Mouse (Mus musculus) v-Abl transformed pro-B cells (cell line): Measurements from ENCODE around the gene Gm20388.
"Not testable (repeated sequence)": the region's sequence is repeated elsewhere in the genome, so short reads cannot be mapped to it uniquely, and the experiment has no call there.

Experiments used
- in situ Hi-C, 2 experiments: fragments of 400-800 bp; cut with MboI; formaldehyde crosslinking; loops; one replicate each; pipeline ENCODE4 v1.15.1; 2025; ENCODE audit not compliant: unreplicated experiment in 2 of 2

Gm20388 gene

DNA sequence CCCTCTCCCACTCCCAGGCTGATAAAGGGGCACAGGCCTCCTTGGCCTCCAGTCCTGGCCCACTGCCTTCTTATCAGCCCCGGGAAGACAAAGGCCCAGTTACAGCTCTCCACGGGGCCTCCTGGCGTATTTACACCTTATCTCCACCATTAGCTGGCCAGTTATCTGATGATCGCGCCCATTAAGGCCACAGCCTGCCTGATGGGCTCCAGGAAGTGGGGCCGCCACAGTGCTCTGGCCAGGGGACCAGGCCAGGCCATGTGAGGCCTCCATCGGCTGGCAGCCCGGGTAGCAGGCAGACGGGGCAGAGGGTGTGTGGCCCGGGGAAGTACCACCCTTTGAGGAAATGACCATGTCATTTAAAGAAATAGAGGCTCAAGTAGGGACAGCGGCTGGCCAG, 2412.2 kb downstream of the Gm20388 start:
- in situ Hi-C loops, result no loop called here

DNA sequence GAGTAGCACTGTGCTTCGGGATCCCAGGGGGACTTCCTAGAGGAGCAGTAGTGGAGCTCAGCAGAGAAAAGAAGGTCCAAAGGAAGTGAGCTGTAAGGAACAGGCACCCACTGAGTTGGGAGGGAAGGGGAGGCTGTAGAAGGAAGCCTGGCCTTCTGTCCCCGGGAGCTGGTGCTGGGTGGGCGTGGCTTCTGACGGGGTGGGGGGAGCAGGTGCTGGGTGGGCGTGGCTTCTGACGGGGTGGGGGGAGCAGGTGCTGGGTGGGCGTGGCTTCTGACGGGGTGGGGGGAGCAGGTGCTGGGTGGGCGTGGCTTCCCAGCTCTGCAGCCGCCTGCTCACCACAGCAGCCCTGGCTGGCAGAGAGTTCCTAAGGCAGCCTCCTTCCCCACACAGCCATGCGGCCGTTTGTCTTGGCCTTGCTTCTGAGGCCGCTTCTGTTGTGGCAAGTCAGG, 2413.3 kb downstream of the Gm20388 start:
- in situ Hi-C loops, result not testable (repeated sequence)

DNA sequence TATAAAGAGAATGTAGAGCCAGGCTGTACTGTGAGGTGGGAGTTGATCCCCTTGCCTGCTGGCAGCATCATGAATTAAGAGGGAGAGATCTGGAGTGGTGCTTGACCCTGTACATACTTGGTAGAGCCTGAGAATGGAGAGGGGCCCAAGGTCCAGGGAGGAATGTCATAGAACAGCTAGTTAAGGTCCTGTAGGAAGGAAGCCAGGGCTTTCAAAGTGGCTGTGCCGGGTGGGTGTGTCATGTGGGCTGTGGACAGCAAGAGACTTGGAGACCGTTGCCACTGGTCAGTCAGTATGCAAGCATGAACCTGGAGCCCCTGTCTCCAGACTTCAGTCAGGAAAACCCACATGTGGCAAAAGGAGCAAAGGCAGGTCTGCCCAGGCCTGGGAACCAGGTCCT, 2414.6 kb downstream of the Gm20388 start:
- in situ Hi-C loops, result no loop called here

DNA sequence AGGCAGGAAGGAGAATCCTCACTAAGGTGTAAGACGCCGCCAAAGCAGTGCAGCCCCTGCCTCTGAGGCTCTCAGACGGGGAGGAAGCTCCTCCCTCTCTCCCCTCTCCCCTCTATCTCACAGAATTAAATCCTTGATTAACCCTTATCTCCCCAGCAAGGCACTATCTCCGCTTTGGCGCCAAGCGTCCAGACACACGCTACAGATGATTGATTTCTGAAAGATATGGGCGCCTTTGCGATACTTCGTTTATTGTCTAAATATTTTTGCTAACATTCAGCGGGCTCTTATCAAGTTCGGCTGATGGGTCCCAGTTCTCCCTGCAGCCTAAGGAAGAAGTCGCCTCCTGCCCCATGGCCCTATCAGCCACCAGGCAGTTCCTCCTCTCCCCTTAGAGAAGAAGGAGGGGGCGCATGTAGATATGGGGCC, 2415.5 kb downstream of the Gm20388 start:
- in situ Hi-C loops, result no loop called here

DNA sequence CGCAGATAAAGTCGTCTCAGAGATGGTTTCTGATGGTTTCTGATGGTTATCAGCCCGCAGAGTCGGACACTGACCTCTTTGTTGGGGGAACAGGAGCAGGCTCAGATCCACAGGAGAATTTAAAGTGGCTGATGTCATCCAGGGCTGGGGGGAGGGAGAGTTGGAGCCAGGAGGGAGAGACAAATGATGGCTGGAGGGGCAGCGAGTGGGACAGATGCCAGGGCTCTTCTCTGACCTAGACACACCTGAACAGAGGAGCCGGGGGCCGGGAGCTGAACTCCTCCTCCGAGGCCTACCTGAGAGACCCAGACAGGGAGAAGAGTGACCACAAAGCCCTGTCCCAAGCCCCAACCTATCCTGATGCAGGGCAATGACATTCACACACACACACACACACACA, 2418.4 kb downstream of the Gm20388 start:
- in situ Hi-C loops, result no loop called here

DNA sequence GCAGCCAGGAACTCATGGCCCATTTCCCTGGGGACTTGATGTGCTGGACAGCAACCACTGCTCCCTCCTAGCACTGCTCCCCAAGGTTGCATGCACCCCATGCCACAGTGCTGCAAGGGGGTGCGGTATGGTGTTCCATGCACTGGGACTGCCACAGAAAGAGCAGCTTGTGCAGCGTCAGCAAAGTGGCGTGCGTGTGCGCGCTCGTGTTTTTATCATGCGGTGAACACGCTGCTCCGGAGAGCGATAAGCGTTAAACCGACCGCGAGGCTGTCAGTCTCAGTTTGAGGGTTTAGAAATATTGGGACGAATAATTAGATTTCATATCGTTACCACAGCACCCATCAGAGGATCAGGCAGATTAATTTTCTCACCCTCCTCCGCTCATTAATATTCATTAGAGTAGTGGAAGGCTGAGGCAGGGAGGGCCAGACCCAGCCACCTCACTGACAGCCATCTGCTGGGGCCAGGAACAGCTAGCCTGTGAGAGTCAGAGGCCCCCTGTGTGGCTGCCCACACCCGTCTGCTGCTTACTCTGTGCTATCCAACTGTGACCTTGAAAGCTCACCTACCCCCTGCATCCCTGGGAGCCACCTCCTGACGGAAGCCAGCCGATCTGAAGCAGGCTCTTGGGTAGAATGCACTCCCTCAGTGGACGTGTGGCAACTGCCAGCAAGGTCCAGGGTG, 2419.1 kb downstream of the Gm20388 start:
- in situ Hi-C loops, result loop anchor here (5.0 to 10.0 kb wide), 4 partner anchors 38 to 165 kb away; no protein-coding TSS in a partner anchor

DNA sequence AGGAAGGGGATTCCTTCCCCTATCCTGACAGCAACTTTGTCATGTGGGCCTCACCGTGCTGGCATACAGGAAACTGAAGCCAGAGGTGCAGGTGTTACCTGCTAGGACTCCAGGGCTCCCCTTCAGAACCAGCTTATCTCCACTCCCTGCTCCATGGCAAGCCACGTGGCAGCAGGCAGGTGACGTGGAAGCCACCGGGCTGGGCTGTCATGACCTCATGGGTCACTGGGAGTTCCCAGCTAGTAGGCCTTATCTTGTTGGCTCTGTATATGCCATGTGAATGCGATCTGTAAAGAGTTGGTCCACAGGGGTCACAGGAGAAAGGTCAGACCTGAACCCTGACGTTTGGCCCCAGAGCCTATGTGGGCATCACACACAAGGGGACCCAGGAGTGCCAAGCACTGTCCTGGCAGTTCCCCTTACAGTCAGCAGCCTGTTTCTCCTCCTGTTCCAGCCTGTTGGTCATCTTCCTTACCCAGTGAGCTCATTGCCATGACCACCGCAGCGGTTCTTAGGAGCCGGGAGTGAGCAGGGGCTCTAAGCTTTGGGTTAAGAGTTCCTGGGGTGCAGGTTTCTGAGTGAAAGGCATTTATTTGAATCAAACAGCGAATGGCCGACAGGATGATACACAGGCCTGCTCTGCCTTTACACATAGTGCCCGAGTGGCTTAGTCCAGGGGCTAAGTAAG, 2419.9 kb downstream of the Gm20388 start:
- in situ Hi-C loops, result loop anchor here (5.0 to 10.0 kb wide), 4 partner anchors 37 to 166 kb away; no protein-coding TSS in a partner anchor

DNA sequence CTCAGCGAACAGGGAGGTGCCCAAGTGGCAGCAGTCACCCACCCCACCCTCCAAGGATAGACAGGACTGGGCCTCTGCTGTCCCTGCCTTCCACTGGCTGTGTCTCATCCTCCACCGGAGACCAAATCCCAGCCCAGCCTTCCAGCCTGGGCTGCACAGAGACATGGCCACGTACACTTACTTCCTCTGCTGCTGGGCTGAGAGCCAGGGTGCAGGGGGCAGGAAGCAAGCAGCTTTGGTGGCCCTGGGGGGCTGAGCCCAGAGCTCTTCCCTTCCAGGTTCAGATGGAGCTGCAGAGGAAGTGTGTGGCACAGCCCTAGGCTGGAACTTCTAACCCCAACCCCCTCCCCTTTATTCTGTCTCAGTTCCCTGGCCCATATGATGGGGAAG, 2420.5 kb downstream of the Gm20388 start:
- in situ Hi-C loops, result loop anchor here (5.0 to 10.0 kb wide), 4 partner anchors 36 to 166 kb away; no protein-coding TSS in a partner anchor

DNA sequence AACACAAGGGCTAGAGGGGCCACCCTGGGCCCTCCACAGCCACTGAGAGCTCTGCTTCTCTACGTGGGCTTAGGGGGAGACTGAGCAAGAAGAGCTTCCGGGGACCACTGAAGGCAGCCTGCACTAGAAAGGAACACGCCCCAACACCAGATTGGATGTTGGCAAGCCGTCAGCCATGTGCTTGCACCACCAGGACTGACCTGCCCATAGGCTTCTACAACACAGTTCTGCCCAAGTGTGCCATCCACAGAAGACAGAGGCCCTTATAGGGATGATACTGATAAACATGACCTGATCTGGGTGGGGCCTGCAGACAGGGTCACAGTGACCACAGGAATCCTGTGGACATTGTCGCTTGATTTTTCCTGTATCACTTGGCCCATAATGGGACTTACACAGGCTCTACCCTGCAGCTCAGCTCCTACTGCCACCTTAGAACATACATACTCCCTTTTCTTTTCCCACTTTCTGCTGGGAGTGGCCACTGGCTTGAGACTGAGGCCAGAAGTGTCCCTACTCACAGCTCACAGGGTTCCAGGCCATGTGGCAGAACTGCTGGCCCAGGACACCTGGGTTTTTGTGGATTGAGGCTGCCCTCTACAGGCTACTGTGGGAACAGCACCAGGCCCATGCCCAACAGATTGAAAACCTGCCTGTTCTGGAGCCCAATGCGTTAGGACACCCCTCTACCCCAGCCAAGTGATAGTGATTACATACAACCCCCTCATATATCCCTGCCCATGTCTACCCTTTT, 2422.3 kb downstream of the Gm20388 start:
- in situ Hi-C loops, result loop anchor here (5.0 to 10.0 kb wide), 4 partner anchors 34 to 168 kb away; no protein-coding TSS in a partner anchor

DNA sequence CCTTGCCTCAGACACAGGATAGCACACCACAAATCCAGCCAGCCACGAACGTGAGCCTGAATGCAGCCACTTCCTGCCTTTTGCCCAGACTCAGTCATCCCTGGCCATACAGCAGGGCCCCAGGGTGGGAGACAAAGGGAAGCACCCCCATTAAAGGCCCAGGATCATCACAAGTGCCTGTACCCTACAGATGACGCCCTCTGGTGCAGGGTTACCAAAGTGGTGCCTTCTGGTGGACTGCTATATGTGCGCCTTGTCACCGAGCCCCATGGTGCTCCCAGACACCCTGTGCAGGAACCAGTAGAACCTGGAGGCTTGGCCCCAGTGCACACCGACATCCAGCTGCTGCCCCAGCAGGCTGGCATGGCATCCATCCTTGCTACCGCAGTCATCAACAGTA, 2422.9 kb downstream of the Gm20388 start:
- in situ Hi-C loops, result loop anchor here (5.0 to 10.0 kb wide), 4 partner anchors 34 to 169 kb away; no protein-coding TSS in a partner anchor

DNA sequence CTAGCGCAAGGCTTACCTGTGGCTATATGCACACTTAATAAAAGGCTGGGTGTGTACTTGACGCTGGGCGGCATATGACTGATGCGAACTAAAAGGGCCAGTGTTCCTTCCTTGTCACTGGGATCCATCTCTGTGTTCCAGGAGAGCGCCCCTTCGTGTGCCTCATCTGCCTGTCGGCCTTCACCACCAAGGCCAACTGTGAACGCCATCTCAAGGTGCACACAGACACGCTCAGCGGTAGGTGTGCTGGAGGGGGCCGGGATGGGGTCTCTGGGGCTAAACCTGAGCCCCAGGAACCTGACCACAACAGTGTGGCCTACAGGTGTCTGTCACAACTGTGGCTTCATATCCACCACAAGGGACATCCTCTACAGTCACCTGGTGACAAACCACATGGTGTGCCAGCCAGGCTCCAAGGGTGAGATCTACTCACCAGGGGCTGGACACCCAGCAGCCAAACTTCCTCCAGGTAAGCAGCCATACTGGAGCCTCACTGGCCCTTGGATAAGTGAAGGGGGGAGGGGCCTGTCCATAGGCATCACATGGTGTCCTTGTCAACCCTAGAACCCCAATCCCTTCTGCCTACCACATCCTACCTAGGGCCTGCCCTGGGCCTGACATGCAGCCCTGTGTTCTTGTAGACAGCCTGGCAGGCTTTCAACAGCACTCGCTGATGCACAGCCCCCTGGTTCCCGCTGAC, 2424.3 kb downstream of the Gm20388 start:
- in situ Hi-C loops, result loop anchor here (5.0 to 10.0 kb wide), 4 partner anchors 32 to 170 kb away; no protein-coding TSS in a partner anchor

DNA sequence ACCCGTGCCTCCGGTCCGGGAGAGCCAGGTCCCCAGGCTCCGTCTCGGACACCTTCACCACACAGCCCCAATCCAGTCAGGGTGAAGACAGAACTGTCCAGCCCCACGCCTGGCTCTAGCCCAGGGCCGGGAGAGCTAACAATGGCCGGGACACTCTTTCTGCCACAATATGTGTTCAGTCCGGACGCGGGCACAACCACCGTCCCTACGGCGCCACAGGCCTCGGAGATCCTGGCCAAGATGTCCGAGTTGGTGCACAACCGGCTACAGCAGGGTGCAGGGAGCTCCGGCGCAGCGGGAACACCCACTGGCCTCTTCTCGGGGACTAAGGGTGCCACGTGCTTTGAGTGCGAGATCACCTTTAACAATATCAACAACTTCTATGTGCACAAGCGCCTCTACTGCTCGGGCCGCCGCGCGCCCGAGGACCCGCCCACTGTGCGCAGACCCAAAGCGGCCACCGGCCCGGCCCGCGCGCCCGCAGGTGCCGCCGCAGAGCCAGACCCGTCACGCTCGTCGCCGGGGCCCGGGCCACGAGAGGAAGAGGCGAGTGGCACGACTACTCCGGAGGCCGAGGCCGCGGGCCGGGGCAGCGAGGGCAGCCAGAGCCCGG, 2425.1 kb downstream of the Gm20388 start:
- in situ Hi-C loops, result loop anchor here in 1 of 2 experiments (10.0 kb wide), 1 partner anchor 171 kb away; no protein-coding TSS in a partner anchor

DNA sequence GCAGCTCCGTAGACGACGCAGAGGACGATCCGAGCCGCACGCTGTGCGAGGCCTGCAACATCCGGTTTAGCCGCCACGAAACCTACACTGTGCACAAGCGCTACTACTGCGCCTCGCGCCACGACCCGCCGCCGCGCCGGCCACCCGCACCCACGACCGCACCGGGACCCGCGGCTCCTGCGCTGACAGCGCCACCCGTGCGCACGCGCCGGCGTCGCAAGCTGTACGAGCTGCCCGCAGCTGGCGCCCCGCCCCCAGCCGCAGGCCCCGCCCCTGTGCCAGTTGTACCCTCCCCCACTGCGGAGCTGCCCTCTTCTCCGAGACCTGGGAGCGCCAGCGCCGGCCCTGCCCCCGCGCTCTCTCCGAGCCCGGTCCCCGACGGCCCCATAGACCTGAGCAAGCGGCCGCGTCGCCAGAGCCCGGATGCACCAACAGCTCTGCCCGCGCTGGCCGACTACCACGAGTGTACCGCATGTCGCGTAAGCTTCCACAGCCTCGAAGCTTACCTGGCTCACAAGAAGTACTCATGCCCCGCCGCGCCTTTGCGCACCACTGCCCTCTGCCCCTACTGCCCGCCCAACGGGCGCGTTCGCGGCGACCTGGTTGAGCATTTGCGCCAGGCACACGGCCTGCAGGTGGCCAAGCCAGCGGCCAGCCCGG, 2425.7 kb downstream of the Gm20388 start:
- in situ Hi-C loops, result loop anchor here in 1 of 2 experiments (10.0 kb wide), 1 partner anchor 172 kb away; no protein-coding TSS in a partner anchor

DNA sequence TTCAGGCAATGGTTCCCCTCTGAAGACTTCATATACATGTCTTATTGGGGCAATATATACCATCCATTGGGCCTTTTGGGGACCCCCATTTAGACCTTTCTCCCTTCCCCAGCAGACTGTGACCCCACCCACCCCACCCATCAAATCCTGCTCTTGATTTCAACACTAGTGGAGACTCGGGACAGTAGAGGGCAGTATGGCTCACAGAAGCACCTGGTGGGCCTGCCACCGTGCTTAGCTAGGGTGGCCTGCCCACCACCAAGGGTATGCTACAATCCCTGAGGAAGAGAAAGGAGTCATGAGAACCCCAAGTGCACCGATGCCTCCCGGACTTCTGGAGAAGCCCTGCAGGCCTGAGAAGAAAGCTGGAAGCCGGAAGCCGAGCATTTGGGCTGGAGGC, 2428.2 kb downstream of the Gm20388 start:
- in situ Hi-C loops, result loop anchor here in 1 of 2 experiments (10.0 kb wide), 1 partner anchor 174 kb away; no protein-coding TSS in a partner anchor

DNA sequence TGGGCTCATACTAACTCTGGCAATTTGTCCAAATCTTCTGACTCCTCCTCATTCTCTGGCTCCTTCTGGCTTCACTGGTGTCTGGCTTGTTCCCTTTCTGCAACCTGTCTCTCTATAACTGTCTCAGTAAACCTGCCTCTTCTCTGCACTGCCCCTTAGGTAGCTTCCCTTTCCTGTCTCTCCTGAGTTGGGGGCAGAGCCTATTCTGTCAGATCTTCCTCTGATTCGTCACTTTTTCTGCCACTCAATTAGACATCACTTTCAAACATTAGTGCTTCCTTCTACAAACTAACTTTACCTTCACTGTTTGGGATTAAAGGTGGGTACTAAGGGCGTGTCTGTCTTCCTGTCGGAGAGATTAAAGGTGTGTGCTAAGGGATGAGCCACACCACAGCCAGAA, 2430.1 kb downstream of the Gm20388 start:
- in situ Hi-C loops, result no loop called here

DNA sequence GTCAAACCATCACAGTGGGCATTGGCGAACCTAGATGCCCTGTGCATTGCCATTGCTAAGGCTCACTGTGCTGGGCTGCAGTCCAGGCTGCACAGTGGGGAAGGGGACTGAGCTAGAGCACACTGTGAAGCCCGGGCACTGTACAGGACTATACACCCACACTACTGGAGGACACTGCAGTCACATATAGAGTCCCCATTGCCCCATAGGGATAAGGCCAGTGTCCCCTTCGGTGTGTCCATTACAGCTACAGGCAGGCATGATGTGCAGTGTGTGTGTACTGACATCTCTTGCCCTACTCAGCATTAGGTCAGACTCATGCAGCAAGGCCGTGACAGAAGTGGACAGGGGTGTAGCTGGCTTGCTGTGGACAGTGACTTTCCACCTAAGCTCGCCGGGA, 2431.1 kb downstream of the Gm20388 start:
- in situ Hi-C loops, result no loop called here

DNA sequence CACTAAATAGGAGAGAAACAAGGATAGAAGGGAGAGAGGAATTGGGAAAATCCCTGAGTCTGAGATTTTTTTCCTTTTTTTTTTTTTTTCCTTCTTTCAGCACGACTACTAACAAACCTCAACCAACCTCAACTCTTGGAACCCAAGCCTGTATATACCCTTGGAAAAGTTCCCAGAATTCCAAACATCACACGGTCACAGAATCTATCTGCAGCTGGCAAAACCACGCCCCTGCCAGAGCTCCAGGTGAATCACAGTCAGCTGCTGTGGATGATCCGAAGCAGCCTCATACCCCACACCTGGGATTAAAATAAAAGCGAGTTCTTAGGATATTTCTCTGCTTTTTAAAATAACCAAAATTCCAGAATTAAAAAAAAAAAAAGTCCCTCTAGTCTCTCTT, 2431.7 kb downstream of the Gm20388 start:
- in situ Hi-C loops, result no loop called here

DNA sequence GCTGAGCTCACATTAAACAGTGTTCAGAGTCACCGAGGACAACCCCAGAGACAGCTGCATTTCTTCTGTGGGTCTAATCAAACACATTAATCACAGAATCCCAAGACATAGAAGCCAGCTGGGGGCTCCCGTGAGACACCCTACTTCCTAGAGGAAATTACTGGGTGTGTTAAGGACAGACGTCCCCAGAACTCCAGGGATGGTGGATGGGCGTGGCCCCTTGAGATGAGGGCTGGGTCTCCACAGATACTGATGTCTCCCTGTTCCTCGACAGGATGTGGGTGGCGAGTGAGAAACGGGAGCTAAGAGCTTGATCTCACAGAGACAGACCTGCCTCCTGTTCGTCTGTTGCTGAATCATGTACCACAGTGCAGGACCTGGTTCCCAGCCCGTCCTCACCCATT, 2432.2 kb downstream of the Gm20388 start:
- in situ Hi-C loops, result no loop called here

DNA sequence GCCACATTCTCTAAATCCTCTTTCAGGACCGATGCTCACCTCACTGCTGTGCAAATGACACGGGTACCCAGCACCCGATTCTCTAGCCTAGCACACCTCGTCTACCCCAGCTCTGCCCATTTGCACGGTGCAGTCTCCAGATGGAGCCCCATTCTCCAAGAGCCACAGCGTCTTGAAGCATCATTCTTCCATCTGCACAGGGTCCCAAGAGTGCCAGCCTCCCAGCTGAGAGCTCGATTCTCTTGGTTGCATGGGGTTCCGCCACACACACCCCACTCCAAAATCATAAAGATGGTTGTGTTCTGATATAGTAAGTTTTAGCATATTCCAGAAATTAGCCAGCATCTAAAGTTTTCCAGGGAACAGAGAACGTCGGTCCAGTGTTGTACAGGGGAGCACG, 2432.7 kb downstream of the Gm20388 start:
- in situ Hi-C loops, result no loop called here
